In the genomic region with DNA sequence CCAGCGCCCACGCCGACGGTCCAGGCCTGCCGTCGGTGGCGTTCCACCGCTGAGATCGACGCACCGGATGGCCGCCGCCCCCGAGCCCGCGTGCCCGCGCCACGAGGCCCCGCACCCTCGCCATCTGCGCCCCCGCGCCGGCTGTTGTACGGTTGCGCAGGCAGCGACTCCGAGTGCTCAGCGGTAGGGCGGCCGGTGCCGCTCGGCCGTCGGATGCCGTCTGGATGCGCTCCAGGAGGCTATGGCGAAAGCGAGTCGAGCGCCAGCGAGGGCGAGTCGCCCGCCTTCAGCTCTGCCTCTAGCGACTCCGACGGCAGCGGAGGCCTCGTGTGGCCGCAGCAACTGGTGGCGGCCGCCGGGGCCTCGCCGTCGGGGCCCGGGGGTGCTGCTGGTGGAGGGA, we compare ENCODE assay signal across 9 mouse cellular contexts. TPM values are rescaled to one million over a fixed set of nuclear protein-coding genes. Genes with fewer than 3 reads are reported as not detected.
DNase-seq lines count a peak whose midpoint lies in the region; ATAC-seq lines count a peak whose summit lies in the region.
"Had no signal": no experiment of that assay in that cellular context is flagged by ENCODE, and none has a peak within 500 bp of the region (broad histone marks: within the 10 kb centered on the region; RNA-seq: fewer than 3 reads in every experiment).

No protein-coding gene starts in this region.

- no peak overlapping the region for H3K9ac ChIP-seq in kidney, embryonic 14.5 days (ENCODE audit: low read depth, low read length)
- H3K9ac ChIP-seq in forebrain, embryonic 16.5 days (replicated peaks; ENCODE audit: low read depth, low read length), result no peak overlapping the region
- no peak overlapping the region for H3K9ac ChIP-seq in midbrain, embryonic 12.5 days (replicated peaks)

- H3K27me3 ChIP-seq in kidney, embryonic 14.5 days (ENCODE audit: control insufficient read depth, insufficient read depth, low read length), result peaks cover 10% of the 10 kb centered on the region
- peaks cover 21% of the 10 kb centered on the region for H3K27me3 ChIP-seq in forebrain, embryonic 16.5 days (replicated peaks; ENCODE audit: control insufficient read depth, insufficient read depth, low read length)
- peaks cover 85% of the 10 kb centered on the region for H3K27me3 ChIP-seq in midbrain, embryonic 12.5 days

- H3K27ac ChIP-seq in kidney, embryonic 14.5 days (ENCODE audit: low read depth, low read length), result no peak overlapping the region
- no peak overlapping the region for H3K27ac ChIP-seq in forebrain, embryonic 16.5 days (ENCODE audit: low read length)
- no peak overlapping the region for H3K27ac ChIP-seq in midbrain, embryonic 12.5 days (replicated peaks)

- DNase-seq in kidney, postnatal 25 days, result no peak
- peak; percentile 62 for DNase-seq in ZHBTc4 (ENCODE audit: low read depth, low spot score)
- DNase-seq in retina, postnatal 1 day, result no peak
- DNase-seq in frontal cortex, postnatal 14 days (ENCODE audit: low spot score in 2 of 2), result no peak
- DNase-seq: heart, adult 18-20 months had no signal

- H3K36me3 ChIP-seq in kidney, embryonic 14.5 days (ENCODE audit: control insufficient read depth, insufficient read depth, low read length), result peaks cover 24% of the 10 kb centered on the region
- peaks cover 10% of the 10 kb centered on the region for H3K36me3 ChIP-seq in forebrain, embryonic 16.5 days (ENCODE audit: control insufficient read depth, insufficient read depth)
- peaks cover 38% of the 10 kb centered on the region for H3K36me3 ChIP-seq in midbrain, embryonic 12.5 days

- ATAC-seq in kidney, embryonic 14.5 days (ENCODE audit: low FRiP score, low TSS enrichment), result no peak
- 0 out of 2 replicates have a peak, but pooled peaks have one; percentile 3 for ATAC-seq in forebrain, embryonic 16.5 days
- 0 out of 2 replicates have a peak, but pooled peaks have one; percentile 5 for ATAC-seq in midbrain, embryonic 12.5 days (ENCODE audit: low FRiP score, low read depth)
- no peak for ATAC-seq in megakaryocyte progenitor cell, adult 5-6 weeks (replicated peaks; ENCODE audit: poor library complexity)

- 50% methylated on average over 54 of the region's 59 CpGs for WGBS in kidney, embryonic 14.5 days
- 36% methylated on average over 51 of the region's 59 CpGs for WGBS in forebrain, embryonic 16.5 days
- WGBS in midbrain, embryonic 12.5 days, result 37% methylated on average over 55 of the region's 59 CpGs

- H3K9me3 ChIP-seq in kidney, embryonic 14.5 days (ENCODE audit: control insufficient read depth, low read length), result peaks cover 13% of the 10 kb centered on the region
- H3K9me3 ChIP-seq in forebrain, embryonic 16.5 days (ENCODE audit: control insufficient read depth, low read length), result peaks cover 12% of the 10 kb centered on the region
- peaks cover 9% of the 10 kb centered on the region for H3K9me3 ChIP-seq in midbrain, embryonic 12.5 days

- H3K4me1 ChIP-seq in kidney, embryonic 14.5 days (ENCODE audit: control insufficient read depth, insufficient read depth, low read length), result peaks cover 4% of the 10 kb centered on the region; the same call in 1 of the 2 replicates
- H3K4me1 ChIP-seq in forebrain, embryonic 16.5 days (replicated peaks; ENCODE audit: control insufficient read depth, insufficient read depth, low read length), result peaks cover 2% of the 10 kb centered on the region
- peaks cover 4% of the 10 kb centered on the region for H3K4me1 ChIP-seq in midbrain, embryonic 12.5 days

- H3K4me2 ChIP-seq in kidney, embryonic 14.5 days (replicated peaks; ENCODE audit: low read depth, low read length), result no peak overlapping the region
- H3K4me2 ChIP-seq in forebrain, embryonic 16.5 days (ENCODE audit: low read length), result no peak overlapping the region
- H3K4me2 ChIP-seq in midbrain, embryonic 12.5 days (replicated peaks), result no peak overlapping the region

- peak overlapping the region; percentile 24 for H3K4me3 ChIP-seq in kidney, embryonic 14.5 days (ENCODE audit: low read length)
- peak overlapping the region; percentile 36; the same call in 1 of the 2 replicates for H3K4me3 ChIP-seq in forebrain, embryonic 16.5 days (replicated peaks; ENCODE audit: low read length)
- H3K4me3 ChIP-seq in midbrain, embryonic 12.5 days, result peak overlapping the region; percentile 32

RNA-seq across cellular contexts. Expression of gene Gng8, which starts 5.7 kb away (rescaled TPM):
- polyA plus RNA-seq in kidney, embryonic 14.5 days (2014; fragmentation: Nextera tagmentation; extraction: Ambion mirVana), result 7.5 TPM in 2 replicates
- 1.9 and 4.5 TPM in 2 replicates for polyA plus RNA-seq in forebrain, embryonic 16.5 days (2015; fragmentation: Nextera tagmentation; extraction: Ambion mirVana)
- polyA plus RNA-seq in midbrain, embryonic 12.5 days (2016; fragmentation: Nextera tagmentation; extraction: Ambion mirVana), result 12.1 and 26.0 TPM in 2 replicates
- not detected in 2 replicates for total RNA-seq in megakaryocyte progenitor cell, adult 5-6 weeks (2015)
- not detected in 2 replicates for total RNA-seq in megakaryocyte progenitor cell, adult 5-6 weeks (2017)

RNA-seq across cellular contexts. Expression of gene Dact3, which starts 10.8 kb away (rescaled TPM):
- polyA plus RNA-seq in kidney, embryonic 14.5 days (2014; fragmentation: Nextera tagmentation; extraction: Ambion mirVana), result 5.1 and 6.4 TPM in 2 replicates
- 2.1 and 2.6 TPM in 2 replicates for polyA plus RNA-seq in forebrain, embryonic 16.5 days (2015; fragmentation: Nextera tagmentation; extraction: Ambion mirVana)
- polyA plus RNA-seq in midbrain, embryonic 12.5 days (2016; fragmentation: Nextera tagmentation; extraction: Ambion mirVana), result 4.7 and 6.2 TPM in 2 replicates
- total RNA-seq in megakaryocyte progenitor cell, adult 5-6 weeks (2015), result not detected in 2 replicates
- total RNA-seq in megakaryocyte progenitor cell, adult 5-6 weeks (2017), result 0.04 and 0.17 TPM in 2 replicates

RNA-seq across cellular contexts. Expression of gene Ptgir, which starts 20.4 kb away (rescaled TPM):
- polyA plus RNA-seq in kidney, embryonic 14.5 days (2014; fragmentation: Nextera tagmentation; extraction: Ambion mirVana), result 0.67 and 1.4 TPM in 2 replicates
- polyA plus RNA-seq in forebrain, embryonic 16.5 days (2015; fragmentation: Nextera tagmentation; extraction: Ambion mirVana), result 0.15 TPM in 2 replicates
- polyA plus RNA-seq in midbrain, embryonic 12.5 days (2016; fragmentation: Nextera tagmentation; extraction: Ambion mirVana), result 1.1 and 1.2 TPM in 2 replicates
- 2.1 and 2.6 TPM in 2 replicates for total RNA-seq in megakaryocyte progenitor cell, adult 5-6 weeks (2015)
- 1.8 and 4.0 TPM in 2 replicates for total RNA-seq in megakaryocyte progenitor cell, adult 5-6 weeks (2017)

RNA-seq across cellular contexts. Expression of gene Calm3, which starts 38.0 kb away (rescaled TPM):
- 156 and 198 TPM in 2 replicates for polyA plus RNA-seq in kidney, embryonic 14.5 days (2014; fragmentation: Nextera tagmentation; extraction: Ambion mirVana)
- polyA plus RNA-seq in forebrain, embryonic 16.5 days (2015; fragmentation: Nextera tagmentation; extraction: Ambion mirVana), result 308 and 333 TPM in 2 replicates
- 223 and 224 TPM in 2 replicates for polyA plus RNA-seq in midbrain, embryonic 12.5 days (2016; fragmentation: Nextera tagmentation; extraction: Ambion mirVana)
- total RNA-seq in megakaryocyte progenitor cell, adult 5-6 weeks (2015), result 125 and 150 TPM in 2 replicates
- total RNA-seq in megakaryocyte progenitor cell, adult 5-6 weeks (2017), result 419 and 440 TPM in 2 replicates

RNA-seq across cellular contexts. Expression of gene Prkd2, which starts 43.2 kb away (rescaled TPM):
- 10.9 and 15.7 TPM in 2 replicates for polyA plus RNA-seq in kidney, embryonic 14.5 days (2014; fragmentation: Nextera tagmentation; extraction: Ambion mirVana)
- 6.6 TPM in 2 replicates for polyA plus RNA-seq in forebrain, embryonic 16.5 days (2015; fragmentation: Nextera tagmentation; extraction: Ambion mirVana)
- polyA plus RNA-seq in midbrain, embryonic 12.5 days (2016; fragmentation: Nextera tagmentation; extraction: Ambion mirVana), result 10.2 and 12.0 TPM in 2 replicates
- total RNA-seq in megakaryocyte progenitor cell, adult 5-6 weeks (2015), result 6.2 and 8.8 TPM in 2 replicates
- total RNA-seq in megakaryocyte progenitor cell, adult 5-6 weeks (2017), result 6.0 and 8.8 TPM in 2 replicates

Comparison
In these comparisons a context has a peak if more than half of its experiments do, and no peak if none do; other contexts are left out.
1. ATAC-seq: peak in forebrain, embryonic 16.5 days (single experiment) and midbrain, embryonic 12.5 days (single experiment); none in kidney, embryonic 14.5 days (single experiment) and megakaryocyte progenitor cell, adult 5-6 weeks (single experiment).
2. Peak in every context shown above with its lines, with median percentiles within 50 percentile points of each other: H3K4me3 ChIP-seq.